Mouse (Mus musculus) spleen, adult 10 weeks (tissue): ENCODE data around the gene Asb8. TPM values are rescaled to one million over a fixed set of nuclear protein-coding genes. Genes with fewer than 3 reads are reported as not detected.

ENCODE experiments used
- polyA plus RNA-seq: library from polyadenylated mRNA; stranded (reverse); fragments of 350-450 nt; fragmentation: Illumina TruSeq; extraction: RNeasy Lipid Tissue Mini Kit (QIAGEN cat#74804); gene quantifications from one replicate; pipeline ENCODE4 v1.2.3, GENCODE M21; 2015; ENCODE audit warnings: low replicate concordance; ENCODE audit not compliant: insufficient read depth

Gene Asb8
- polyA plus RNA-seq = 25.2 TPM

DNA sequence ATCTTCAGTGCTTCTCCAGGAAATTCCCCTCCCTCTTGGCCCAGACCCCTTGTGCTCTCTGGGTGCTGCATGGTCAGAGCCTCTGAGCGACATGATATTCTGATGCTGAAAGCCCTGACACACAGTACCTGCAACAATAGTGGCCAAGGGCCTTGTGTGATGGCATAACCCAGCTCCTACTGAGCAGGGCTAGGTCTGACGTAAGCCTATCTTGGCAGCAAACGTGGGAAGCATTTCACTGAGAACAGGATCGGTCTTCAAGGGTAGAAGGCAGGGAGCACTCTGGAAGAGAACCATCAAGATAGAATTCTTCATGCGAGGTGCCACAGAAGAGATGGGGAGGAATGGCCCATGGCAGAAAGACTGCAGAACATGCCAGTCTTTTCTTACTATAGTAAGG is at the start of gene Asb8:
Gene Asb8, minus strand, starts transcription at position 101 of the 400 bp plus-strand sequence.

DNA sequence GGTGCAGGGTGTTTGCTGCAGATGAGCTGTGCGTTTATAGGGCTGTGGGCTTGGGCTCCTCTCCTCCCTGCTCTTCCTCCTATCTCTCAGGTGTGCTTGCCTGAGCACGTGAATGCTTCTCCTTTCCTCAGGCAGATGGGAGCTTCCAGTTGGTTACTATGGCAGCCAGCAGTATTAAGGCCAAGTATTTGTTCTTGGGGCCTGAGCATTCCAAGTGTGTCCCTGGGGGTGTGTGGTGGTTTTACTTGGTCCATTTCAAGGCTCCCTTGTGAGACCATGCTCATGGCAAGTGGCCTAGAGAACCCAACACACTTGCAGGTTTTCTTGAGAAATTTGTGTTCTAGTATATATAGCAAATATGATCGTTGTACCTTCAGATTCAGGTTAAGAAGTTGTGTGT is 30.0 kb upstream of the Asb8 start, which contains the start of gene Olfr288:
Gene Olfr288, minus strand, starts transcription at position 101 of the 400 bp plus-strand sequence.

DNA sequence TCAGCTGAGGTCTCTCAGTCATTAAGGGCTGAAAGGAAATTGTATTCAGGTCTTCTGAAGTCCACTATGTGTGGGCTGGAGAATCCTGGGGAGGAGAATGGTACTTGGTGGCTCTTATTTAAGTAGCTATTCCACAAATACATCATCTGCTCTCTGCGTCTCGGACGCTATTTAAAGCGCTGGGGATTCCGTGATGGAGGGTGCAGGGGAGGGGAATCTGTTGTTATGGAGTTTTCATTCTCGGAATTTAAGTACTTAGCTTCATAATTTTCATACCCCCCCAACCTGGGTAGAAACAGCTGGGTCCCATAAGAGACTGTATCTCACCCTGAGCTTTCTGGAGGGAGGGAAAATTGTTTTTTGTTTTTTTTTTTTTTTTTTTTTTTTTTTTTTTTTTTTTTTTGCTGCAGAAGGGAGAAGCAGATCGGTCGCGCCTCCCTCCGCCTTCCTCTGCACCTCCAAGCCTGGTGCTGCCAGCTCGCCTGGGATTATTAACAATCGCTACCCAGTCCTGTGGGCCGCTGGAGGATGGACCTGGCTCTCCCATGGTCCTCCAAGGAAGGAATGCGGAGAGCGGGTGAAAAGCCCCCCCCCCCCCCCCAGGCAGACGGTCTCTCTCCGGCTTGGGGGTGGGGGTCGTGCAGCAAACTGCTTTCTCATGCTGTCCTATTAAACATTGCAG is 1.7 kb upstream of the Asb8 start, which contains the start of gene Ccdc184:
Gene Ccdc184, plus strand, starts transcription at position 196 of the 682 bp plus-strand sequence.

DNA sequence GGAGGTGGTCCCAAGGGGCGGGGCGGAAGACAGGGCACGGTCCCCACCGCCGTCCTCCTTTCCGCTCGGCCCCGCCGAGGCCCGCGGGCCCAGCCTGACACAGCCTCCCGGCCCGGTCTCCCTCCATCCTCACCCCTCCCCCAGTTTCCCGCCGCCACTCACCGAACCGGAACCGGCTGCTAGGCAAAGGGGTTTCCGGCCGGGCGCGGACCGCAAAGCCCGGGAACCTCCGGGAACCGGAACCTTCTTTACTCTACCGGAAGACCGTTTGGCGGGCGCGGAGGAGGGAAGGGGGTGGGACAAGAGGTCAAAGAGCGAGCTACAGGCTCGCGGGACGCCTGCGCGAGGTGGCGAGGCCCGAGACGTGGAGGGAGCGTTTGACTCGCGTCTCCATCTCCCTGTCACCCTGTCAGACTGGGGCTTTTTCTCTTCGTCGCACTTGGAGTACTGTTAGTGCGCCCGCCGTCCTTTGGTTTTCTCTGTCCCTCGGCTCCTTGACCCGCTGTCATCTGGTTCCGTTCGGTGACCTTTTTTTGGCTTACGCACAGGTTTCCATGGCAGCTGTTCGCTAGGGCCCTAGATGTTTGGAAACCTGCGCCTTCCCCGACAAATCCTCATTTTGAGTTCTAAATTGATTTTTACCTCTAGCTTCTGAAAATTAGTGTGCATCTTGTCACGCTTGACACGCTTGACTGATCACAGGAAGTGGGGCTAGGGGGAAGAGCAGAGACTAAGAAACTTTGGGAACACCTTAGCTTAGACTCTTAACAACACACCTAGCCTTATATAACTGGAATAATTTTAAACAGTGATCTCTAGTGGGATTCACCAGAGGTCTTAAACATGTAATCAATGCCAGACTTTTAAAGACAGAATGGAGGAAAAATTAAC is 72.1 kb downstream of the Asb8 start, which contains the start of gene Senp1:
Gene Senp1, minus strand, starts transcription at position 624 of the 891 bp plus-strand sequence.

DNA sequence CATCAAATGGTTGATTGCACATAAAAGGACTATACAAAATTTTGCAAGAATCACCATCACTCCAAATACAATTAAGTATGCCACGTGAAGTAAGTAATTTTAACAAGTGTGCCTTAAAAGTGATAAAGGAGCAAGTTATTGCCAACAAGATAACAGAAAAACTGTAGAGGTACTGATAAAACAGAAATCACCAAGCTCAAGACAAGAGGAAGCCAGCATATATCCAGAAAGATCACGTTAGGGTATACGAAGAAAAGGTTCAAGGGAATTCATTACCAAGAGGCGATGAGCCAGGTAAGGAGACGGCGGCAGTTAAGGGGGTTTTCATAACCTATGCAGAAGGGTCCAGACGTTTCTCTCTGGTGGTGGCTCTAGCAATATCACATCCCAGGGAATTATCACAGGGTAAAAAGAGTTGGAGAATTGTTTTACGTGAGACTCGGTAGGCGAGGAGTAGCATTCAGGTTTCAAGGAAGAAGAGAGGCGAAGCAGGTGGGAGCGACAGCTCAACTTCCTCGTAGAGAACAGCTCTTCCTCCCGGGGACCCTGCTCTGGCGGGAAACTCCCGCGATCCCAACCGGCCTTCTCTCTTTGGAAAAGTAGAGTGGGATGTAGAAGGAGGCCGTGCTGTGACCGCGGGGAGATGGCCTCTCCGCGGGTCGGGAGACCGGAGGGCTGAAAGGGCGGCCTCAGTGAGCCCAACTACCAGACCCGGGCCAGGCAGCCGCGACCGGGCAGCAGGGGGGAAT is 72.9 kb downstream of the Asb8 start, which contains the start of gene Pfkm:
Gene Pfkm, plus strand, starts transcription at position 218 of the 749 bp plus-strand sequence.

Other genes with a start within 250 kb of the Asb8 start
- 23.4 TPM for gene Tmem106c, start 201.4 kb downstream of the Asb8 start, polyA plus RNA-seq
- gene Col2a1, start 160.9 kb downstream of the Asb8 start, polyA plus RNA-seq = not detected
- 5.4 TPM for gene Pfkm, start 73.0 kb downstream of the Asb8 start, polyA plus RNA-seq
- gene Senp1, start 71.9 kb downstream of the Asb8 start, polyA plus RNA-seq = 55.0 TPM
- gene Ccdc184, start 1.5 kb upstream of the Asb8 start, polyA plus RNA-seq = 0.39 TPM
- gene Olfr288, start 29.9 kb upstream of the Asb8 start, polyA plus RNA-seq = not detected
- not detected for gene Gm44579, start 55.4 kb upstream of the Asb8 start, polyA plus RNA-seq
- not detected for gene Olfr287, start 55.4 kb upstream of the Asb8 start, polyA plus RNA-seq
- gene Olfr286, start 68.8 kb upstream of the Asb8 start, polyA plus RNA-seq = not detected
- gene H1fnt, start 91.7 kb upstream of the Asb8 start, polyA plus RNA-seq = not detected
- gene Zfp641, start 130.5 kb upstream of the Asb8 start, polyA plus RNA-seq = 0.84 TPM
- not detected for gene Olfr285, start 151.7 kb upstream of the Asb8 start, polyA plus RNA-seq
- gene Olfr284, start 175.4 kb upstream of the Asb8 start, polyA plus RNA-seq = not detected
- gene Olfr283, start 215.3 kb upstream of the Asb8 start, polyA plus RNA-seq = not detected